Mouse (Mus musculus): ENCODE results near the gene Calhm4. TPM values are rescaled to one million over a fixed set of nuclear protein-coding genes. Genes with fewer than 3 reads are reported as not detected.
A peak's percentile ranks its signal among the peaks of the same experiment; 100 is the strongest.
"Not testable (repeated sequence)": the region's sequence is repeated elsewhere in the genome, so short reads cannot be mapped to it uniquely, and the experiment has no call there.

Calhm4 gene
- polyA plus RNA-seq, 1 experiment: not detected

DNA sequence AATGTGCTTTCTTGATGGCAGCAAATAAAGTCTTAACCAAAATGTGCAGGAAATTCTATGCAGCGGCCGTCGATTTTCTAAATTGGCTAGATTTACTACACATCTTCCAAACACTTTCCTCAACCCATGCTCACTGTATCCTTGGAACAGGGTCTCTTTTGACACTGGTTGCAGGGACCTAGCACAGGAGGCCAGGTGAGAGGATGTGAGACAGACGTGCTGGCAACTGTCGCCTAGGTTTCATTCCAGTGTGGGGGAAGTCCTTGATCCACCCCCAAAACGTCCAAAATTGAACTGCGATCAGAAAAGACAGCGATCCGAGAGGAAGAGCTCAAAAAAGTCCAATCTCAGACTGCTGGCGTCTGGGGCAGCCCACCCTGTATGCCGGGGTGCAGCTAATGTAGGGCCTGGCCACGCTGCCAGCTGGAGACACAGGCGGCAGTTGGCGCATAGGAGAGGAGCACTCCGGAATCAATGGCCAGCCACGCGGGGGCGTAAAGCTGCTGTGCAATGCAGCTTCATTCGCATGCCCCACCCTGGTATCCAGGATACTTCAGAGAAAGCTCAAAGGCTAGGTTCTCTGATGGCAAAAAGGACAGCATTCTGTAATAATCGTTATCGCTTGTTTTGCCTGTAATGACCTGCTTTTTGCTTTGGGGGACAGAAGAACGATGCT is 10.3 kb downstream of the Calhm4 start:
- Histone ChIP-seq H3K36me3 (ENCODE audit: control insufficient read depth, insufficient read depth, low read length) (no peaks in the 10 kb centered on the region), H3K4me1 (ENCODE audit: control insufficient read depth, insufficient read depth, low read length) (peaks cover 6% of the 10 kb centered on the region), H3K27me3 (ENCODE audit: control insufficient read depth, insufficient read depth, low read length) (no peaks in the 10 kb centered on the region), H3K4me3 (ENCODE audit: control insufficient read depth, low read depth, low read length) (peak overlapping the region; percentile 49), H3K27ac (ENCODE audit: control insufficient read depth, insufficient read depth, low read depth, low read length) (peak overlapping the region; percentile 9; the same call in 1 of the 2 replicates)
- TF ChIP-seq CTCF (IDR thresholded peaks at IDR 0.05; ENCODE audit: control insufficient read depth, insufficient read depth, insufficient replicate concordance, low read depth, low read length) (peak; percentile 35; the same call in 1 of the 2 replicates), POLR2A (IDR thresholded peaks at IDR 0.05; ENCODE audit: control insufficient read depth, low read depth, low read length) (peak; percentile 53; the same call in 1 of the 2 replicates)

DNA sequence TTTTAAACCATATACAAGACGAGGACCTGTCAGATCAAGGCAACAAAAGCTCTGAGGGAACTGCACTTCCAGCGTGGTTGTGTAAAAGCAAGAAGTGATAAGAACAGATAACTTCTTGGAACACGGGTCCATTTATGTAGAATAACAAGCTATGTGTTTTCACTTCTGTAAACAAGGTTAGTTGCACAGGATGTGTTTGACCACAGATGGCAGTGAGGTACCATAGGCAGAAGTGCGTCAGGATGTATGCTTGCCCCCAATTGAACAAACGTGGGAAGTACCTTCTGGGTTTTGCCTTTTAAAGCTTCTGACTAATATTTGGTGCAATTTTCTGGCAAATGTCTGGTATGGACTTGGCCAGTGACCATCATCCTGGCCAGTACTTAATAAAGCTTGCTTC is 13.8 kb downstream of the Calhm4 start:
- H3K4me3 ChIP-seq (ENCODE audit: control insufficient read depth, low read depth, low read length): no peak overlapping the region
- H3K36me3 ChIP-seq (ENCODE audit: control insufficient read depth, insufficient read depth, low read length): no peaks in the 10 kb centered on the region
- H3K27ac ChIP-seq (ENCODE audit: control insufficient read depth, insufficient read depth, low read depth, low read length): no peak overlapping the region
- peaks cover 6% of the 10 kb centered on the region for H3K4me1 ChIP-seq (ENCODE audit: control insufficient read depth, insufficient read depth, low read length)
- TF ChIP-seq CTCF (IDR thresholded peaks at IDR 0.05; ENCODE audit: control insufficient read depth, insufficient read depth, insufficient replicate concordance, low read depth, low read length) (no peak), POLR2A (IDR thresholded peaks at IDR 0.05; ENCODE audit: control insufficient read depth, low read depth, low read length) (no peak)
- H3K27me3 ChIP-seq (ENCODE audit: control insufficient read depth, insufficient read depth, low read length): no peaks in the 10 kb centered on the region

GRCm38 (mm10) chr10:34019302-34020075 is 24.6 kb downstream of the Calhm4 start, which contains the start of gene Rwdd1:
Gene Rwdd1 (minus strand): TSS chr10:34019624.
- no peaks in the 10 kb centered on the region for H3K27me3 ChIP-seq (ENCODE audit: control insufficient read depth, insufficient read depth, low read length)
- peak; percentile 76 for TF ChIP-seq POLR2A (IDR thresholded peaks at IDR 0.05; ENCODE audit: control insufficient read depth, low read depth, low read length)
- no peak for TF ChIP-seq CTCF (IDR thresholded peaks at IDR 0.05; ENCODE audit: control insufficient read depth, insufficient read depth, insufficient replicate concordance, low read depth, low read length)
- H3K36me3 ChIP-seq (ENCODE audit: control insufficient read depth, insufficient read depth, low read length): no peaks in the 10 kb centered on the region
- H3K4me3 ChIP-seq (ENCODE audit: control insufficient read depth, low read depth, low read length): peak within 1 kb of the TSS; percentile 90
- peaks cover 2% of the 10 kb centered on the region for H3K4me1 ChIP-seq (ENCODE audit: control insufficient read depth, insufficient read depth, low read length)
- H3K27ac ChIP-seq (ENCODE audit: control insufficient read depth, insufficient read depth, low read depth, low read length): peak within 1 kb of the TSS; percentile 80

- Histone ChIP-seq H3K4me3 (ENCODE audit: control insufficient read depth, low read depth, low read length) (peak overlapping the region; percentile 90), H3K36me3 (ENCODE audit: control insufficient read depth, insufficient read depth, low read length) (no peaks in the 10 kb centered on the region), H3K4me1 (ENCODE audit: control insufficient read depth, insufficient read depth, low read length) (peaks cover 2% of the 10 kb centered on the region), H3K27ac (ENCODE audit: control insufficient read depth, insufficient read depth, low read depth, low read length) (peak overlapping the region; percentile 72), H3K27me3 (ENCODE audit: control insufficient read depth, insufficient read depth, low read length) (no peaks in the 10 kb centered on the region)
- no peak for TF ChIP-seq CTCF (IDR thresholded peaks at IDR 0.05; ENCODE audit: control insufficient read depth, insufficient read depth, insufficient replicate concordance, low read depth, low read length)
- no peak for TF ChIP-seq POLR2A (IDR thresholded peaks at IDR 0.05; ENCODE audit: control insufficient read depth, low read depth, low read length)
These were observed 25.3 kb downstream of the Calhm4 start for GRCm38 (mm10) chr10:34018746-34019301.

DNA sequence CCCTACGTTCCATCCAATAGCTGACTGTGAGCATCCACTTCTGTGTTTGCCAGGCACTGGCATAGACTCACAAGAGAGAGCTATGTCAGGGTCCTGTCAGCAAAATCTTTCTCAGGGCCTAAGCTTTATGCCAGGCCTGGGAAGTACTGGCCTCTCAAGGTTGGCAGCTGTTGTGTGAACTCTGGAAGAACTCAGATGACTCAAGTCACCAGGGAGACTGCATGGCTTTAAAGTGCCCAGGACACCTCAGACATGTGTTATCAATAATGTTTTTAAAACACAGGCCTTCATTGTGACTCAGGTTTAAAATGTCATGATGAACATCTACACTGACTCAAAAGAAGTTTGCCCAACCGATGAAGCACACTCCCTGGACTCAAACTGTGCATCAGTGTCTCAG is 30.9 kb downstream of the Calhm4 start:
- H3K27me3 ChIP-seq (ENCODE audit: control insufficient read depth, insufficient read depth, low read length): no peaks in the 10 kb centered on the region
- peaks cover 2% of the 10 kb centered on the region for H3K4me1 ChIP-seq (ENCODE audit: control insufficient read depth, insufficient read depth, low read length)
- no peak overlapping the region for H3K4me3 ChIP-seq (ENCODE audit: control insufficient read depth, low read depth, low read length)
- TF ChIP-seq CTCF (IDR thresholded peaks at IDR 0.05; ENCODE audit: control insufficient read depth, insufficient read depth, insufficient replicate concordance, low read depth, low read length) (no peak), POLR2A (IDR thresholded peaks at IDR 0.05; ENCODE audit: control insufficient read depth, low read depth, low read length) (no peak)
- H3K27ac ChIP-seq (ENCODE audit: control insufficient read depth, insufficient read depth, low read depth, low read length): no peak overlapping the region
- H3K36me3 ChIP-seq (ENCODE audit: control insufficient read depth, insufficient read depth, low read length): no peaks in the 10 kb centered on the region

- TF ChIP-seq CTCF (IDR thresholded peaks at IDR 0.05; ENCODE audit: control insufficient read depth, insufficient read depth, insufficient replicate concordance, low read depth, low read length): no peak
These were observed 31.5 kb downstream of the Calhm4 start for GRCm38 (mm10) chr10:34012581-34012980.

DNA sequence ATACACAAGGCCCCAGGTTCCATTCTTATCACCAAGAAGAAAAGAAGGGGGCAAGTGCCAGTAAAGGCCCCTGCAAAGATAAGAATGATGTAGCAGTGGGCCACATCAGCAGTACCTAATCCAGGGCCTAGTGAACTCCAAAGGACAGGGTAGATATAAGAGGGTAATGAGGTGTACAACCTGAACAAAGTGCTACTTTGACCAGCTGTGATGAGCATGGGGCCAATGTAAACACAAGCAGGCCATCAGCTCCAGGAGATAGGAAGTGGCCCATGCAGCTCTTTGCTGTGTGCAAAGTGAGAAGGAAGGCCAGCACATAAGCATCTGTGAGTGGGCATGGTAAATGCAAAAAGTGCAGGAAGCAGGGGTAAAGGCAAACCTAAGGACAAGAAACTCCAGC is 45.7 kb downstream of the Calhm4 start:
- Histone ChIP-seq H3K27me3 (ENCODE audit: control insufficient read depth, insufficient read depth, low read length) (no peaks in the 10 kb centered on the region), H3K36me3 (ENCODE audit: control insufficient read depth, insufficient read depth, low read length) (no peaks in the 10 kb centered on the region; the same call in 1 of the 2 replicates), H3K4me3 (ENCODE audit: control insufficient read depth, low read depth, low read length) (no peak overlapping the region), H3K27ac (ENCODE audit: control insufficient read depth, insufficient read depth, low read depth, low read length) (no peak overlapping the region), H3K4me1 (ENCODE audit: control insufficient read depth, insufficient read depth, low read length) (no peaks in the 10 kb centered on the region)
- TF ChIP-seq POLR2A (IDR thresholded peaks at IDR 0.05; ENCODE audit: control insufficient read depth, low read depth, low read length) (no peak), CTCF (IDR thresholded peaks at IDR 0.05; ENCODE audit: control insufficient read depth, insufficient read depth, insufficient replicate concordance, low read depth, low read length) (no peak)

More at GRCm38 (mm10) chr10:34012581-34012980, 31.5 kb downstream of the Calhm4 start:
- no peaks in the 10 kb centered on the region for H3K27me3 ChIP-seq (ENCODE audit: control insufficient read depth, insufficient read depth, low read length)
- H3K4me1 ChIP-seq (ENCODE audit: control insufficient read depth, insufficient read depth, low read length): no peaks in the 10 kb centered on the region
- H3K27ac ChIP-seq (ENCODE audit: control insufficient read depth, insufficient read depth, low read depth, low read length): no peak overlapping the region
- no peak overlapping the region for H3K4me3 ChIP-seq (ENCODE audit: control insufficient read depth, low read depth, low read length)
- no peaks in the 10 kb centered on the region for H3K36me3 ChIP-seq (ENCODE audit: control insufficient read depth, insufficient read depth, low read length)

GRCm38 (mm10) chr10:33996686-33997085 is 47.4 kb downstream of the Calhm4 start:
- H3K4me1 ChIP-seq (ENCODE audit: control insufficient read depth, insufficient read depth, low read length); H3K27me3 ChIP-seq (ENCODE audit: control insufficient read depth, insufficient read depth, low read length); H3K36me3 ChIP-seq (ENCODE audit: control insufficient read depth, insufficient read depth, low read length); H3K27ac ChIP-seq (ENCODE audit: control insufficient read depth, insufficient read depth, low read depth, low read length); H3K4me3 ChIP-seq (ENCODE audit: control insufficient read depth, low read depth, low read length): not testable (repeated sequence)

All from testis, adult 2 months (tissue).